Mouse (Mus musculus): Measurements from ENCODE around the gene Cyp27b1.

Cyp27b1 gene

GRCm38 (mm10) chr10:127047954-127048353 lies at the start of gene Cyp27b1:
TSS of gene Cyp27b1 (plus strand) at chr10:127048250.
- no peak for DNase-seq (ENCODE audit: extremely low spot score, low spot score)

GRCm38 (mm10) chr10:127000529-127000928 lies 47.5 kb upstream of the Cyp27b1 start, which contains the start of gene Avil:
TSS of gene Avil (plus strand) at chr10:127000709.
- no peak for DNase-seq (ENCODE audit: extremely low spot score, low spot score)

- DNase-seq (ENCODE audit: extremely low spot score, low spot score), result no peak
Measured at GRCm38 (mm10) chr10:127001297-127001696, 46.8 kb upstream of the Cyp27b1 start.

- no peak for DNase-seq (ENCODE audit: extremely low spot score, low spot score)
Measured at GRCm38 (mm10) chr10:127002056-127002455, 46.0 kb upstream of the Cyp27b1 start.

- DNase-seq (ENCODE audit: extremely low spot score, low spot score), result no peak
Measured at GRCm38 (mm10) chr10:127002765-127003164, 45.3 kb upstream of the Cyp27b1 start.

- no peak for DNase-seq (ENCODE audit: extremely low spot score, low spot score)
Measured at GRCm38 (mm10) chr10:127003334-127003733, 44.7 kb upstream of the Cyp27b1 start.

- no peak for DNase-seq (ENCODE audit: extremely low spot score, low spot score)
Measured at GRCm38 (mm10) chr10:127003806-127004205, 44.2 kb upstream of the Cyp27b1 start.

GRCm38 (mm10) chr10:127016488-127016887 lies 31.6 kb upstream of the Cyp27b1 start:
- DNase-seq (ENCODE audit: extremely low spot score, low spot score), result no peak

GRCm38 (mm10) chr10:127017071-127017470 lies 31.0 kb upstream of the Cyp27b1 start:
- DNase-seq (ENCODE audit: extremely low spot score, low spot score), result no peak

GRCm38 (mm10) chr10:127018422-127018821 lies 29.6 kb upstream of the Cyp27b1 start:
- DNase-seq (ENCODE audit: extremely low spot score, low spot score), result no peak

GRCm38 (mm10) chr10:127030336-127031296 lies 17.4 kb upstream of the Cyp27b1 start, which contains the start of gene Tsfm:
TSS of gene Tsfm (minus strand) at chr10:127030840.
- DNase-seq (ENCODE audit: extremely low spot score, low spot score), result peak; percentile 94

- no peak for DNase-seq (ENCODE audit: extremely low spot score, low spot score)
Measured at GRCm38 (mm10) chr10:127033301-127033741, 14.7 kb upstream of the Cyp27b1 start.

GRCm38 (mm10) chr10:127036273-127036672 lies 11.8 kb upstream of the Cyp27b1 start:
- DNase-seq (ENCODE audit: extremely low spot score, low spot score), result no peak

GRCm38 (mm10) chr10:127037641-127038040 lies 10.4 kb upstream of the Cyp27b1 start:
- no peak for DNase-seq (ENCODE audit: extremely low spot score, low spot score)

- no peak for DNase-seq (ENCODE audit: extremely low spot score, low spot score)
Measured at GRCm38 (mm10) chr10:127040569-127041214, 7.4 kb upstream of the Cyp27b1 start.

GRCm38 (mm10) chr10:127041274-127041766 lies 6.7 kb upstream of the Cyp27b1 start, which contains the start of the genes Mettl1 and Eef1akmt3:
TSS of gene Mettl1 (plus strand) at chr10:127041414.
TSS of gene Eef1akmt3 (minus strand) at chr10:127041513.
- DNase-seq (ENCODE audit: extremely low spot score, low spot score), result peak; percentile 67

- peak; percentile 96 for DNase-seq (ENCODE audit: extremely low spot score, low spot score)
Measured at GRCm38 (mm10) chr10:127041774-127042338, 6.2 kb upstream of the Cyp27b1 start.

- DNase-seq (ENCODE audit: extremely low spot score, low spot score), result no peak
Measured at GRCm38 (mm10) chr10:127042468-127043115, 5.5 kb upstream of the Cyp27b1 start.

- no peak for DNase-seq (ENCODE audit: extremely low spot score, low spot score)
Measured at GRCm38 (mm10) chr10:127043187-127043586, 4.9 kb upstream of the Cyp27b1 start.

GRCm38 (mm10) chr10:127048608-127049394 lies 751 bp downstream of the Cyp27b1 start:
- peak; percentile 38 for DNase-seq (ENCODE audit: extremely low spot score, low spot score)

Data from neural tube, embryonic 10.5 days (tissue).